Comparison of ENCODE assay signal across 33 mouse cellular contexts in the genomic region with DNA sequence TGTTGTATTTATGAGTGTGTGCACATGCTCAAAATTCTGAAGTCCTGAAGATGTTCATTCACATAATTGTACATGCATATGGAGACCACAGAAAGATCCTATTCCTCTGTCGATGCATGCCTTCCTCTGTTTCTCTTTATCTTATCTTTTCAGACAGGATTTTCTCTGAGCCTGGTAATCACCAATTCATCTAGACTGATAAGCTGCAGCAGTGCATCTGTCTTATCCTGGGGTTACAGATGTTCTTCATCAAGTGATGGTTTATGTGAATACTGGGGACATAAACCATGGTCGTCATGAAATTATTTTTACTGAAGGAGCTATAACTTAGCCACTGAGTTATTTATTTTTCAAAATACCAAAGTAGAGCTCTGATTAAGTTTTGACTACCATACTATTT.
"Had no signal": no experiment of that assay in that cellular context is flagged by ENCODE, and none has a peak within 500 bp of the region (broad histone marks: within the 10 kb centered on the region; RNA-seq: fewer than 3 reads in every experiment).

No protein-coding gene starts in this region.

- H3K9ac ChIP-seq: limb, embryonic 12.5 days; limb, embryonic 13.5 days; limb, embryonic 15.5 days; liver, embryonic 12.5 days; liver, embryonic 13.5 days; liver, embryonic 14.5 days; liver, embryonic 15.5 days; liver, postnatal 0 days; lung, embryonic 14.5 days; lung, embryonic 15.5 days; midbrain, embryonic 12.5 days; midbrain, embryonic 13.5 days; midbrain, embryonic 15.5 days; neural tube, embryonic 12.5 days; neural tube, embryonic 13.5 days had no signal

- ATAC-seq: liver, embryonic 12.5 days; liver, postnatal 0 days; lung, postnatal 0 days; midbrain, embryonic 13.5 days; midbrain, embryonic 15.5 days; midbrain, embryonic 16.5 days had no signal

- H3K27me3 ChIP-seq: limb, embryonic 12.5 days; limb, embryonic 13.5 days; limb, embryonic 15.5 days; liver, embryonic 12.5 days; liver, embryonic 13.5 days; liver, embryonic 15.5 days; lung, embryonic 15.5 days; megakaryocyte, embryonic 14.5 days; midbrain, embryonic 12.5 days; midbrain, embryonic 13.5 days; midbrain, embryonic 15.5 days; neural tube, embryonic 12.5 days; neural tube, embryonic 13.5 days had no signal

- H3K36me3 ChIP-seq: limb, embryonic 10.5 days; limb, embryonic 12.5 days; limb, embryonic 13.5 days; limb, embryonic 15.5 days; liver, embryonic 12.5 days; liver, embryonic 13.5 days; liver, embryonic 15.5 days; lung, embryonic 15.5 days; midbrain, embryonic 10.5 days; midbrain, embryonic 12.5 days; midbrain, embryonic 13.5 days; midbrain, embryonic 15.5 days; neural tube, embryonic 12.5 days; neural tube, embryonic 13.5 days had no signal

- H3K27ac ChIP-seq: limb, embryonic 10.5 days; limb, embryonic 12.5 days; limb, embryonic 13.5 days; limb, embryonic 15.5 days; liver, embryonic 12.5 days; liver, embryonic 13.5 days; liver, embryonic 14.5 days; liver, embryonic 15.5 days; lung, embryonic 15.5 days; macrophage; midbrain, embryonic 10.5 days; midbrain, embryonic 12.5 days; midbrain, embryonic 13.5 days; midbrain, embryonic 15.5 days; neural tube, embryonic 12.5 days; neural tube, embryonic 13.5 days had no signal

- H3K4me1 ChIP-seq: limb, embryonic 10.5 days; limb, embryonic 12.5 days; limb, embryonic 13.5 days; limb, embryonic 15.5 days; liver, embryonic 12.5 days; liver, embryonic 13.5 days; liver, embryonic 15.5 days; lung, embryonic 15.5 days; megakaryocyte, embryonic 14.5 days; midbrain, embryonic 10.5 days; midbrain, embryonic 12.5 days; midbrain, embryonic 13.5 days; midbrain, embryonic 15.5 days; neural tube, embryonic 12.5 days; neural tube, embryonic 13.5 days had no signal

- H3K4me3 ChIP-seq: limb, embryonic 10.5 days; limb, embryonic 12.5 days; limb, embryonic 13.5 days; limb, embryonic 15.5 days; liver, embryonic 12.5 days; liver, embryonic 13.5 days; liver, embryonic 15.5 days; lung, embryonic 15.5 days; megakaryocyte, embryonic 14.5 days; midbrain, embryonic 10.5 days; midbrain, embryonic 12.5 days; midbrain, embryonic 13.5 days; midbrain, embryonic 15.5 days; myocyte; neural tube, embryonic 12.5 days; neural tube, embryonic 13.5 days had no signal

- H3K4me2 ChIP-seq: limb, embryonic 12.5 days; limb, embryonic 13.5 days; limb, embryonic 15.5 days; liver, embryonic 11.5 days; liver, embryonic 12.5 days; liver, embryonic 13.5 days; liver, embryonic 15.5 days; lung, embryonic 14.5 days; lung, embryonic 15.5 days; midbrain, embryonic 11.5 days; midbrain, embryonic 12.5 days; midbrain, embryonic 13.5 days; midbrain, embryonic 15.5 days; neural tube, embryonic 12.5 days; neural tube, embryonic 13.5 days had no signal

- DNase-seq: left cerebral cortex, postnatal 4 days; liver; liver, embryonic 13.5 days; liver, postnatal 0 days; lung, adult 18-20 months; lung, adult 2 months; lung, embryonic 14.5 days; lung, postnatal 10 days; lung, postnatal 14 days; lung, postnatal 36 days; lung, postnatal 4 days; midbrain, embryonic 14.5 days had no signal

- H3K9me3 ChIP-seq: limb, embryonic 10.5 days; limb, embryonic 12.5 days; limb, embryonic 13.5 days; limb, embryonic 15.5 days; liver, embryonic 12.5 days; liver, embryonic 13.5 days; liver, embryonic 15.5 days; lung, embryonic 15.5 days; megakaryocyte, embryonic 14.5 days; midbrain, embryonic 10.5 days; midbrain, embryonic 12.5 days; midbrain, embryonic 13.5 days; midbrain, embryonic 15.5 days; neural tube, embryonic 12.5 days; neural tube, embryonic 13.5 days had no signal
